ENCODE assay signal across 15 mouse cellular contexts in genomic region chr8:26762942-26763778, GRCm38 (mm10).
DNase-seq lines count a peak whose midpoint lies in the region; ATAC-seq and TF ChIP-seq lines count a peak whose summit lies in the region.
"Had no signal": no experiment of that assay in that cellular context is flagged by ENCODE, and none has a peak within 500 bp of the region (broad histone marks: within the 10 kb centered on the region; RNA-seq: fewer than 3 reads in every experiment).

No protein-coding gene starts in this region.

- no peak overlapping the region for H3K9ac ChIP-seq in forebrain, embryonic 14.5 days (ENCODE audit: low read length)
- no peak overlapping the region for H3K9ac ChIP-seq in forebrain, postnatal 0 days
- no peak overlapping the region for H3K9ac ChIP-seq in neural tube, embryonic 12.5 days
- H3K9ac ChIP-seq in limb, embryonic 12.5 days (replicated peaks) = no peak overlapping the region
- H3K9ac ChIP-seq: embryonic facial prominence, embryonic 12.5 days; liver, embryonic 12.5 days had no signal

- no peak for ATAC-seq in forebrain, embryonic 14.5 days
- ATAC-seq in forebrain, postnatal 0 days = no peak; the same call in 1 of the 2 replicates
- 0 out of 2 replicates have a peak, but pooled peaks have one; percentile 9 for ATAC-seq in neural tube, embryonic 12.5 days (ENCODE audit: low FRiP score, low read depth)
- 0 out of 2 replicates have a peak, but pooled peaks have one; percentile 43 for ATAC-seq in limb, embryonic 12.5 days (ENCODE audit: insufficient number of reproducible peaks, insufficient read depth, low FRiP score, low TSS enrichment, low read depth)
- ATAC-seq: liver, embryonic 12.5 days had no signal

- no peak overlapping the region for H3K4me3 ChIP-seq in forebrain, embryonic 14.5 days (ENCODE audit: low read depth, low read length)
- H3K4me3 ChIP-seq in forebrain, postnatal 0 days (ENCODE audit: low read depth, low read length) = no peak overlapping the region
- no peak overlapping the region for H3K4me3 ChIP-seq in neural tube, embryonic 12.5 days
- H3K4me3 ChIP-seq in limb, embryonic 12.5 days (replicated peaks) = no peak overlapping the region
- H3K4me3 ChIP-seq: embryonic facial prominence, embryonic 12.5 days; liver, embryonic 12.5 days had no signal

- no peak overlapping the region for H3K27ac ChIP-seq in forebrain, embryonic 14.5 days (ENCODE audit: low read depth, low read length)
- H3K27ac ChIP-seq in forebrain, postnatal 0 days (ENCODE audit: low read depth, low read length) = no peak overlapping the region
- no peak overlapping the region for H3K27ac ChIP-seq in neural tube, embryonic 12.5 days
- H3K27ac ChIP-seq in limb, embryonic 12.5 days = no peak overlapping the region
- H3K27ac ChIP-seq: embryonic facial prominence, embryonic 12.5 days; liver, embryonic 12.5 days had no signal

- H3K4me1 ChIP-seq in forebrain, embryonic 14.5 days (ENCODE audit: control insufficient read depth, insufficient read depth, low read length) = no peaks in the 10 kb centered on the region
- H3K4me1 ChIP-seq in forebrain, postnatal 0 days (ENCODE audit: insufficient read depth) = no peaks in the 10 kb centered on the region; the same call in 1 of the 2 replicates
- no peaks in the 10 kb centered on the region for H3K4me1 ChIP-seq in neural tube, embryonic 12.5 days
- peaks cover 37% of the 10 kb centered on the region for H3K4me1 ChIP-seq in limb, embryonic 12.5 days (replicated peaks)
- H3K4me1 ChIP-seq: embryonic facial prominence, embryonic 12.5 days; liver, embryonic 12.5 days had no signal

- no peak for TF ChIP-seq CTCF in forebrain, postnatal 0 days (IDR thresholded peaks at IDR 0.05; ENCODE audit: low read depth)

- 77% methylated on average over 16 of the region's 16 CpGs for WGBS in forebrain, embryonic 14.5 days
- 54% methylated on average over 16 of the region's 16 CpGs for whole genome bisulfite sequencing in forebrain, postnatal 0 days
- 70% methylated on average over 16 of the region's 16 CpGs for WGBS in neural tube, embryonic 12.5 days
- 19% methylated on average over 16 of the region's 16 CpGs for WGBS in limb, embryonic 12.5 days

- DNase-seq in forebrain, embryonic 14.5 days (ENCODE audit: low spot score) = peak; percentile 29
- no peak for DNase-seq in forebrain, postnatal 0 days
- DNase-seq in neural tube, embryonic 10.5 days (ENCODE audit: extremely low spot score, low spot score) = no peak
- DNase-seq in adrenal gland, adult 8-10 months = no peak
- no peak for DNase-seq in right cerebral cortex, adult 18-20 months
- DNase-seq in spleen, postnatal 4 days (ENCODE audit: low spot score in 2 of 2) = no peak
- DNase-seq: kidney, postnatal 14 days; lung, postnatal 36 days; spleen, adult 18-20 months; thymus, adult 2 months had no signal

- H3K36me3 ChIP-seq in forebrain, embryonic 14.5 days (ENCODE audit: control insufficient read depth, insufficient read depth, low read length) = no peaks in the 10 kb centered on the region
- no peaks in the 10 kb centered on the region for H3K36me3 ChIP-seq in forebrain, postnatal 0 days (ENCODE audit: insufficient read depth)
- no peaks in the 10 kb centered on the region for H3K36me3 ChIP-seq in neural tube, embryonic 12.5 days
- H3K36me3 ChIP-seq in limb, embryonic 12.5 days = no peaks in the 10 kb centered on the region
- H3K36me3 ChIP-seq: embryonic facial prominence, embryonic 12.5 days; G1E; liver, embryonic 12.5 days had no signal

- no peaks in the 10 kb centered on the region for H3K27me3 ChIP-seq in forebrain, embryonic 14.5 days (replicated peaks; ENCODE audit: control insufficient read depth, insufficient read depth, low read length)
- no peaks in the 10 kb centered on the region for H3K27me3 ChIP-seq in forebrain, postnatal 0 days (ENCODE audit: insufficient read depth, low read length)
- 0 out of 2 replicates have a peak, but pooled peaks cover 2% of the 10 kb centered on the region for H3K27me3 ChIP-seq in neural tube, embryonic 12.5 days (replicated peaks)
- H3K27me3 ChIP-seq in limb, embryonic 12.5 days = peaks cover 16% of the 10 kb centered on the region; the same call in 1 of the 2 replicates
- H3K27me3 ChIP-seq: embryonic facial prominence, embryonic 12.5 days had no signal

- H3K9me3 ChIP-seq in forebrain, embryonic 14.5 days (replicated peaks; ENCODE audit: control insufficient read depth, low read length) = no peaks in the 10 kb centered on the region
- H3K9me3 ChIP-seq in forebrain, postnatal 0 days (ENCODE audit: low read length) = 0 out of 2 replicates have a peak, but pooled peaks cover 4% of the 10 kb centered on the region
- peaks cover 9% of the 10 kb centered on the region; the same call in 1 of the 2 replicates for H3K9me3 ChIP-seq in neural tube, embryonic 12.5 days
- H3K9me3 ChIP-seq in limb, embryonic 12.5 days = peaks cover 5% of the 10 kb centered on the region; the same call in 1 of the 2 replicates
- H3K9me3 ChIP-seq: embryonic facial prominence, embryonic 12.5 days had no signal

- no peak overlapping the region for H3K4me2 ChIP-seq in forebrain, embryonic 14.5 days (ENCODE audit: low read length)
- no peak overlapping the region for H3K4me2 ChIP-seq in forebrain, postnatal 0 days (ENCODE audit: low read depth)
- no peak overlapping the region for H3K4me2 ChIP-seq in neural tube, embryonic 12.5 days (replicated peaks)
- peak overlapping the region; percentile 26 for H3K4me2 ChIP-seq in limb, embryonic 12.5 days
- H3K4me2 ChIP-seq: embryonic facial prominence, embryonic 12.5 days; liver, embryonic 12.5 days had no signal

Comparison
In these comparisons a context has a peak if more than half of its experiments do, and no peak if none do; other contexts are left out.
1. ATAC-seq: peak in neural tube, embryonic 12.5 days (single experiment) and limb, embryonic 12.5 days (single experiment); none in forebrain, embryonic 14.5 days (single experiment) and forebrain, postnatal 0 days (single experiment).